ENCODE assay signal across 7 mouse cellular contexts in genomic region chr17:32389101-32389659, GRCm38 (mm10). TPM values are rescaled to one million over a fixed set of nuclear protein-coding genes. Genes with fewer than 3 reads are reported as not detected.
DNase-seq lines count a peak whose midpoint lies in the region; ATAC-seq lines count a peak whose summit lies in the region.

TSS of gene Wiz (minus strand) at chr17:32389439.

- peak; percentile 90 for ATAC-seq in intestine, embryonic 16.5 days
- ATAC-seq in midbrain, embryonic 11.5 days (ENCODE audit: low FRiP score): peak; percentile 91

- no peaks in the 10 kb centered on the region for H3K9me3 ChIP-seq in intestine, embryonic 16.5 days (ENCODE audit: control insufficient read depth, low read length)
- no peaks in the 10 kb centered on the region for H3K9me3 ChIP-seq in midbrain, embryonic 11.5 days (ENCODE audit: control insufficient read depth, low read length)

- intact Hi-C loops in left cerebral cortex, postnatal 36 days (cut with DNase I): loop anchor here (2.0 to 5.0 kb wide), 2 partner anchors 68 to 103 kb away; partner anchors contain the start of gene Akap8

- H3K4me1 ChIP-seq in intestine, embryonic 16.5 days (ENCODE audit: control insufficient read depth, insufficient read depth, low read length): peaks cover 8% of the 10 kb centered on the region
- peaks cover 3% of the 10 kb centered on the region; the same call in 1 of the 2 replicates for H3K4me1 ChIP-seq in midbrain, embryonic 11.5 days (ENCODE audit: control insufficient read depth, insufficient read depth, low read length)

- peaks cover 19% of the 10 kb centered on the region for H3K27me3 ChIP-seq in intestine, embryonic 16.5 days (replicated peaks; ENCODE audit: control insufficient read depth, insufficient read depth, low read length)
- H3K27me3 ChIP-seq in midbrain, embryonic 11.5 days (ENCODE audit: control insufficient read depth, insufficient read depth, low read length): peaks cover 18% of the 10 kb centered on the region

- H3K4me2 ChIP-seq in intestine, embryonic 16.5 days (ENCODE audit: low read depth, low read length): peak within 1 kb of the TSS; percentile 94
- H3K4me2 ChIP-seq in midbrain, embryonic 11.5 days: peak within 1 kb of the TSS; percentile 94

- H3K4me3 ChIP-seq in intestine, embryonic 16.5 days (ENCODE audit: low read length): peak within 1 kb of the TSS; percentile 75
- H3K4me3 ChIP-seq in midbrain, embryonic 11.5 days (ENCODE audit: low read depth, low read length): peak within 1 kb of the TSS; percentile 73

- DNase-seq in adrenal gland, adult 2 months: peak; percentile 96
- peak; percentile 83 for DNase-seq in embryo, embryonic 11.5 days (ENCODE audit: low read depth, low spot score)
- DNase-seq in gastrocnemius, postnatal 4 days (ENCODE audit: low spot score in 2 of 2): peak; percentile 91 to 92
- DNase-seq in left cerebral cortex, postnatal 36 days (ENCODE audit: low spot score in 2 of 2): peak; percentile 91 to 92
- DNase-seq in midbrain, embryonic 11.5 days (ENCODE audit: low spot score, missing footprints): peak; percentile 98
- DNase-seq in skeletal muscle tissue, adult 2 months (ENCODE audit: low read depth, low spot score): peak; percentile 92

- H3K36me3 ChIP-seq in intestine, embryonic 16.5 days (ENCODE audit: control insufficient read depth, insufficient read depth, low read length): no peaks in the 10 kb centered on the region; the same call in 1 of the 2 replicates
- H3K36me3 ChIP-seq in midbrain, embryonic 11.5 days (ENCODE audit: control insufficient read depth, insufficient read depth, low read length): no peaks in the 10 kb centered on the region

- 1% methylated on average over 24 of the region's 44 CpGs for WGBS in intestine, embryonic 16.5 days
- 2% methylated on average over 24 of the region's 44 CpGs for WGBS in midbrain, embryonic 11.5 days

- peak within 1 kb of the TSS; percentile 84 for H3K9ac ChIP-seq in intestine, embryonic 16.5 days (ENCODE audit: low read depth, low read length)
- H3K9ac ChIP-seq in midbrain, embryonic 11.5 days (ENCODE audit: low read length): peak within 1 kb of the TSS; percentile 84

- H3K27ac ChIP-seq in intestine, embryonic 16.5 days (ENCODE audit: low read length): peak within 1 kb of the TSS; percentile 81
- H3K27ac ChIP-seq in midbrain, embryonic 11.5 days (ENCODE audit: low read depth, low read length): no peak within 1 kb of the TSS; the same call in 1 of the 2 replicates

RNA-seq across cellular contexts. Expression of gene Wiz, which starts in this region (rescaled TPM):
- 10 to 100 TPM; 45.9 to 48.9 TPM for total RNA-seq in adrenal gland, adult 2 months (2021)
- 58.3 and 64.0 TPM in 2 replicates for polyA plus RNA-seq in adrenal gland, adult 2 months (2012; rRNA removed)
- total RNA-seq in gastrocnemius, postnatal 4 days (2021): 10 to 100 TPM; 32.6 to 34.3 TPM
- polyA plus RNA-seq in intestine, embryonic 16.5 days (2015; fragmentation: Nextera tagmentation; extraction: Ambion mirVana): 17.5 and 18.9 TPM in 2 replicates
- 10 to 100 TPM; 52.3 to 53.2 TPM for total RNA-seq in left cerebral cortex, postnatal 36 days (2021)
- 33.7 and 36.9 TPM in 2 replicates for polyA plus RNA-seq in midbrain, embryonic 11.5 days (2014; fragmentation: Nextera tagmentation; extraction: Ambion mirVana)
